29 mouse cellular contexts compared by ENCODE assay signal in the genomic region with DNA sequence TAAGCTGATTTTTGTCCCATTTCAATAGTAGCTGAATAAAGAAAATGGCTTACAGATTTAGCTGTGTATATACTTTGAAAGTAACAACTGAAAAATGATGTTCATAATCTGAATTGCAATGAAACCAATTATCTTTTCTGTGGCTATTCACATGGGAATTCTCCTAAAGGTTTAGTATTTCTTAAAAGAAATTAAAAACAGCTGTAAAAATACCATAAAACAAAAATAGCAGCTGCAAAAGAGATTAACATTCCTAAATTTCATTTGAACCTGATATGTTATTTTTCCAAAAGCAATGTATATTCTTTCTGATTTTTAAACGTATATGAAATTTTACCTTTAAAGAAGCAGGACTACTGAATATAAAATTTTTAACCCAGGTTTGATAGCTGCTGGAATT.
DNase-seq lines count a peak whose midpoint lies in the region; ATAC-seq and TF ChIP-seq lines count a peak whose summit lies in the region.
"Had no signal": no experiment of that assay in that cellular context is flagged by ENCODE, and none has a peak within 500 bp of the region (broad histone marks: within the 10 kb centered on the region; RNA-seq: fewer than 3 reads in every experiment).

No protein-coding gene starts in this region.

- peak; percentile 57 for DNase-seq in embryo, embryonic 11 days
- DNase-seq in embryo, embryonic 9.5 days (ENCODE audit: extremely low spot score): no peak
- peak; percentile 19 for DNase-seq in embryo, embryonic 11.5 days (ENCODE audit: low read depth, low spot score)
- DNase-seq in forelimb bud, embryonic 11.5 days (ENCODE audit: low read depth, low spot score): peak; percentile 51
- peak; percentile 63 for DNase-seq in limb, embryonic 14.5 days (ENCODE audit: low spot score)
- DNase-seq in heart, embryonic 10.5 days (ENCODE audit: low spot score): no peak
- DNase-seq: adrenal gland, postnatal 10 days; adrenal gland, postnatal 36 days; B cell, adult 2 months; cerebellum, adult 18-20 months; cerebellum, adult 9-10 months; cerebellum, postnatal 14 days; gastrocnemius, adult 2 months; gastrocnemius, postnatal 14 days; heart, adult 11 months; heart, postnatal 14 days; heart, postnatal 4 days had no signal

- H3K4me1 ChIP-seq in limb, embryonic 14.5 days (ENCODE audit: control insufficient read depth, insufficient read depth, low read length): peaks cover 10% of the 10 kb centered on the region; the same call in 1 of the 2 replicates
- no peaks in the 10 kb centered on the region for H3K4me1 ChIP-seq in heart, embryonic 10.5 days
- no peaks in the 10 kb centered on the region for H3K4me1 ChIP-seq in neural tube, embryonic 15.5 days
- H3K4me1 ChIP-seq: forebrain, embryonic 12.5 days; forebrain, embryonic 15.5 days; heart, embryonic 13.5 days had no signal

- no peaks in the 10 kb centered on the region for H3K36me3 ChIP-seq in limb, embryonic 14.5 days (ENCODE audit: control insufficient read depth, insufficient read depth, low read length)
- H3K36me3 ChIP-seq in heart, embryonic 10.5 days: no peaks in the 10 kb centered on the region
- H3K36me3 ChIP-seq in neural tube, embryonic 15.5 days: no peaks in the 10 kb centered on the region
- H3K36me3 ChIP-seq: embryonic facial prominence, embryonic 12.5 days; forebrain, embryonic 12.5 days; forebrain, embryonic 15.5 days; G1E; heart, embryonic 13.5 days had no signal

- no peak overlapping the region for H3K4me2 ChIP-seq in limb, embryonic 14.5 days (replicated peaks; ENCODE audit: low read depth, low read length, severe bottlenecking)
- H3K4me2 ChIP-seq in neural tube, embryonic 15.5 days: no peak overlapping the region
- H3K4me2 ChIP-seq: embryonic facial prominence, embryonic 12.5 days; forebrain, embryonic 12.5 days; forebrain, embryonic 15.5 days; heart, embryonic 13.5 days; hindbrain, embryonic 14.5 days had no signal

- 0 out of 2 replicates have a peak, but pooled peaks cover 4% of the 10 kb centered on the region for H3K9me3 ChIP-seq in limb, embryonic 14.5 days (ENCODE audit: control insufficient read depth, low read length)
- H3K9me3 ChIP-seq in heart, embryonic 10.5 days: no peaks in the 10 kb centered on the region
- H3K9me3 ChIP-seq in neural tube, embryonic 15.5 days (replicated peaks): no peaks in the 10 kb centered on the region
- H3K9me3 ChIP-seq: embryonic facial prominence, embryonic 12.5 days; forebrain, embryonic 12.5 days; forebrain, embryonic 15.5 days; heart, embryonic 13.5 days had no signal

- no peaks in the 10 kb centered on the region for H3K27me3 ChIP-seq in limb, embryonic 14.5 days (ENCODE audit: control insufficient read depth, insufficient read depth, low read length)
- no peaks in the 10 kb centered on the region for H3K27me3 ChIP-seq in heart, embryonic 10.5 days (ENCODE audit: insufficient read depth, poor library complexity, severe bottlenecking)
- no peaks in the 10 kb centered on the region for H3K27me3 ChIP-seq in neural tube, embryonic 15.5 days (replicated peaks)
- H3K27me3 ChIP-seq: CH12.LX; embryonic facial prominence, embryonic 12.5 days; forebrain, embryonic 12.5 days; forebrain, embryonic 15.5 days; heart, embryonic 13.5 days had no signal

- 5% methylated on average over 1 of the region's 1 CpGs for WGBS in limb, embryonic 14.5 days
- WGBS in heart, embryonic 10.5 days: 78% methylated on average over 1 of the region's 1 CpGs
- whole genome bisulfite sequencing in neural tube, embryonic 15.5 days: 64% methylated on average over 1 of the region's 1 CpGs

- ATAC-seq in limb, embryonic 14.5 days (ENCODE audit: low FRiP score, low read depth): no peak
- ATAC-seq in neural tube, embryonic 15.5 days (ENCODE audit: low FRiP score): no peak
- ATAC-seq: forebrain, embryonic 15.5 days; hindbrain, postnatal 0 days; intestine, postnatal 0 days; Patski had no signal

- no peak overlapping the region for H3K4me3 ChIP-seq in limb, embryonic 14.5 days (replicated peaks; ENCODE audit: low read length)
- no peak overlapping the region for H3K4me3 ChIP-seq in heart, embryonic 10.5 days
- H3K4me3 ChIP-seq in neural tube, embryonic 15.5 days (replicated peaks): no peak overlapping the region
- H3K4me3 ChIP-seq: embryonic facial prominence, embryonic 12.5 days; erythroblast, embryonic 14.5 days; forebrain, embryonic 12.5 days; forebrain, embryonic 15.5 days; gastrocnemius, adult 2 months; heart, embryonic 13.5 days had no signal

- H3K9ac ChIP-seq in limb, embryonic 14.5 days (ENCODE audit: low read depth, low read length, severe bottlenecking): no peak overlapping the region
- H3K9ac ChIP-seq in neural tube, embryonic 15.5 days (replicated peaks): no peak overlapping the region
- H3K9ac ChIP-seq: embryonic facial prominence, embryonic 12.5 days; forebrain, embryonic 12.5 days; forebrain, embryonic 15.5 days; heart, embryonic 13.5 days; hindbrain, embryonic 14.5 days had no signal

- no peak for TF ChIP-seq POLR2A in limb, embryonic 14.5 days (IDR thresholded peaks at IDR 0.05; ENCODE audit: borderline replicate concordance, extremely low read depth, insufficient read depth, insufficient read length)

- no peak overlapping the region for H3K27ac ChIP-seq in limb, embryonic 14.5 days (replicated peaks; ENCODE audit: low read depth, low read length)
- no peak overlapping the region for H3K27ac ChIP-seq in heart, embryonic 10.5 days
- H3K27ac ChIP-seq in neural tube, embryonic 15.5 days (replicated peaks): no peak overlapping the region
- H3K27ac ChIP-seq: forebrain, embryonic 12.5 days; forebrain, embryonic 15.5 days; gastrocnemius, adult 2 months; heart, embryonic 13.5 days; hindbrain, embryonic 14.5 days; hindbrain, postnatal 0 days had no signal

Comparison
In these comparisons a context has a peak if more than half of its experiments do, and no peak if none do; other contexts are left out.
1. DNase-seq: peak in embryo, embryonic 11 days (single experiment), embryo, embryonic 11.5 days (single experiment), forelimb bud, embryonic 11.5 days (single experiment) and limb, embryonic 14.5 days (single experiment); none in embryo, embryonic 9.5 days (single experiment) and heart, embryonic 10.5 days (single experiment).